Mouse (Mus musculus): Measurements from ENCODE around the gene St6galnac1.
"Not testable (repeated sequence)": the region's sequence is repeated elsewhere in the genome, so short reads cannot be mapped to it uniquely, and the experiment has no call there.

The St6galnac1 gene

DNA sequence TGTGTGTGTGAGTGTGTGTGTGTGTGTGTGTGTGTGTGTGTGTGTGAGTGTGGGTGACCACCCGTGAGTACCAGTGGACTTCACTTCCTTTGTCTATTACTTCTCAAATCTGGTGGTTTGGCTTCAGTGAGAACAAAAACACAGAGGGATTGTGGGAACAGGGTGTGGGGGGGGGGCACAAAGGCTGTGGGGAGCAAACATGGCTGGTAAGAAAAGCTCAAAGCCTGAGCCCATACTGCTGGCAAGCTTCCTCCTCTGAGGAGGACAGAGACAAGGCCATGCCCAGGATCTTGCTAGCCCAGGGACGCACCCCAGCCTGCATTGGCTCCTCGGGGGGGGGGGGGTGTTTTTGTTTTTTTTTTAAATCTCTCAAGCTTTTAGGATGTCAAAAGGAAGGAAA is 32.2 kb upstream of the St6galnac1 start:
- CTCF ChIA-PET, result interaction anchor here (0.5 to 0.7 kb wide), 6 partner anchors 147 to 1982 kb away, joined by 3 to 10 read pairs (median 4); no protein-coding TSS in a partner anchor

DNA sequence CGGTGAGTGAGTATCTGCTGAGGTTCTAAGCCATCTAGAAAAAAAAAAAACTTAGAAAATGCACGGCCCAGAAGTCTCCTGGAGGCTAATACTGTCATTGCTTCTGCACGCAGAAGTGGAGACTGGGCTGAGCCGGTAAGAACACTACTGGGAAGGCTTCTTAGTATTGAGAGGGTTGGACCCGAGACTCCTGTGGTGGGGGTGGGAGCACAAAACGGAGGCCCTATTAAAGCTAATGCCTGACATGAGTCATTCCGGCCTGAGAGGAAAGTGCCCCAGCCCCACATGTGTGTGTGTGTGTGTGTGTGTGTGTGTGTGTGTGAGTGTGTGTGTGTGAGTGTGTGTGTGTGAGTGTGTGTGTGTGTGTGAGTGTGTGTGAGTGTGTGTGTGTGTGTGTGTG is 31.8 kb upstream of the St6galnac1 start:
- CTCF ChIA-PET, result interaction anchor here (0.6 to 0.7 kb wide), 2 partner anchors 171 to 1982 kb away, joined by 7 read pairs; no protein-coding TSS in a partner anchor

DNA sequence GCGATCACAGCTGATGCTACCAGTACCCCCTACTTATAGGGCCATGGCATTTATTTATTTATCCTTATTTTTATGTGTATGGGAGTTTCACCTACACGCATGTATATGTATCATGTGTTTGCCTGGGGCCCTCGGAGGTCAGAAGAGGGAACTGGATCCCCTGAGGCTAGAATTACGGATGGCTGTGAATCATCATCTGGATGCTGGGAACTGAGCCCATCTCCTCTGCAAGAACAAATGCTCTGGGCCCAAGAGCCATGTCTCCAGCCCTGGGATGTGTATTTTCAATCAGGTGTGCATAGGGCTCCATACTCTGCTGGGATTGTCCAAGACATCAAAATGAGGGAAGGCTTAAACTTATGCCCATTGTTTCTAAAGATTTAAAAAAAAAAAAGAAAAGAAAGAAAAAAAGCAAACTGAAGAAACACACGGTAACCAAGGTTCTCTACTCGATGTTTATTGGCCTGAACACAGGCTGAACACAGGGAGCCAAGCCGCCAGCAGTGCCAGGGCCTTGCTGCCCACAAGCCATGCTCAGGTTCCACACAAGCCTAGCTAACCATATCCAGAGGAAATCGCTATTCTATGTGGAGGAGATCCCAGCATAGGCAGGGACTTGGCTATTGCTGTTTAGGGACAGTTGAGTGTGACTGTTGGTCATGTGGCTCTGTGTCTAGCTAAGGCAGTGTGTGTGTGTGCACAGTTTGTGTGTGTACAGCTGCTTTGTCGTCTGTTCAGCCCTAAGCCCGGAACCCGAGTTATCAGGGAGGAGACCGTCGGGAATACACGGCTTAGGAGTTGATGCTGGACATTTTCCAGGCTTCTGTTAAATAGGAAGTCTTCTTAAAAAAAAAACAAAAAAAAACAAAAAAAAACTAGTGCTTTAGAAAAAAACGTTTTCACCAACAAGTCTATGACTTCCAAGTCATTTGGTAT is 31.1 kb upstream of the St6galnac1 start:
- CTCF ChIA-PET, result interaction anchor here (0.6 kb wide), 1 partner anchor 170 kb away, joined by 7 read pairs; no protein-coding TSS in a partner anchor

DNA sequence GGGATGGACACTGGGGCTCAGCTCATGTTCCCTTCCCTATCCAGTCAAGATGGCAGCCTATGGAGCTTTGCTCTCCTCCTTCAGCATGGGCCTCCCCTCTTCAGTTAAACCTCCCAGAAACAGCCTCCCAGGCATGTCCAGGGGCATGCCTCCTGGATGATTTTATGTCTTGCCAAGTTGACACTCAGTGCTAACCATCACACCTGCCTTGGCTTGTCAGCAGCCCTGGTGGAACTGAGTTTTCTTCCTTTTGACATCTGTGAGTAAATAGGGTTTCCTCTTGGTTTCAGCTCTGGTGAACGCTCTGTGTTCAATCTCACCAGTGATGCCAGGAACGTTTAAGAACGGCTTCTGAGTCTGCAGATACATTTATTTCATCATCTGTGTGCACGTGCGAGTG is 27.4 kb upstream of the St6galnac1 start:
- CTCF ChIA-PET, result no interaction called here

DNA sequence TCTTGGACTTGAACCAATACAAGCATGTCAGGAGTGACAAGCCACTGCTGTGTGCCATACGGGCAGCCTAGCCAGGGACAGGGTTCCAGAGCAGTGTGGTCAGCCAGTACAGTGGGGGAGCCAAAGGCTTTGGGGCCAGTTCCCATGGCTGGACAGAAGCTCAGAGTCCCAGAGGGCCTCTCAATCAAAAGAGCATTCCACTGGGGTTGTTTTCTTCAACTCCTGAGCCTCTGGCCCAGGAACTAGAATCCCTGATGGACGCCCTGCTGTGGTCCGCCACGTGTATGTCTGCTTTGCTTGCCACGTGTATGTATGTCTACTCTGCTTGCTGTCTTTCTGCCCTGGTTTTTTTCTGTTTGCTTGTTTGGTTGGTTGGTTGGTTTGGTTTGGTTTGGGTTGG is 25.8 kb upstream of the St6galnac1 start:
- CTCF ChIA-PET, result interaction anchor here (0.8 kb wide), 1 partner anchor 218 kb away, joined by 7 read pairs; no protein-coding TSS in a partner anchor

DNA sequence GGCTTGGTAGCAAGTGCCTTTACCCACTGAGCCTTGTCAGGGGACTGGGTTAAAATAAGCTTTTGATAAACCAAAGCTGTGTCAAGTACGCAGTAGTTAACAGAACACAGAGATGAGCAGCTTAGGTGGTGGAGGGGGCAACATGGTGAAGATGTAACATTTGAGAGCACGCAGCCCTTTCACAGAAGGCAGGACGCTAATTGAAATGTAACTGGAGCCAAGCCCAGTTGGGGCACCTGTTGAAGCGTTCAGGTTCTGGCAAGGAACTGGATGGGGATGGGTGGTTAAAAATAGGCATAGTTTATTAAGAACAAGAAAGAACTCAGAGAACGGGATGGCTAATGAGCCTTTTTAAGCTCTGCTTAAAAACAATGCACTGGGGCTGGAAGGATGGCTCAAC is 24.1 kb upstream of the St6galnac1 start:
- CTCF ChIA-PET, result no interaction called here

DNA sequence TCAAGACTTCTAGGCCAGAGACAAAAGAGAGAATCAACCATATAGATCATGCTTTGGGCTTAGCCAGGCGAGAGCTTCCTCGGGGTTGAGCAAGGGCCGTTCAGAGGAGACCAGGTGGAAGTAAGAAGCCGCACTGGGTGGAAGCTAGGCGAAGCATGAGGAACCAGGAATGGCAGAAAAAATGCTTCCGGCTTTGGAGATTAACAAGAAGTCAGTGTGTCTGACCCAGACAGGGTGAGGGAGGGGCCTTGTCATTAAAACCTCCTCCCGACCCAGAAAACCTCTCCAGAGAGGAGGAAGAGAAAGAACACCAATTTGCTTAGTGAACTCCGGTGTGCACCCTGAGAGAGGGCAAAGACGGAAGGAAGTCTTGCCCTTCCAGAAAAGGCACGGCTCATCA is 8.9 kb upstream of the St6galnac1 start:
- CTCF ChIA-PET, result interaction anchor here (0.6 kb wide), 1 partner anchor 175 kb away, joined by 3 read pairs; no protein-coding TSS in a partner anchor

DNA sequence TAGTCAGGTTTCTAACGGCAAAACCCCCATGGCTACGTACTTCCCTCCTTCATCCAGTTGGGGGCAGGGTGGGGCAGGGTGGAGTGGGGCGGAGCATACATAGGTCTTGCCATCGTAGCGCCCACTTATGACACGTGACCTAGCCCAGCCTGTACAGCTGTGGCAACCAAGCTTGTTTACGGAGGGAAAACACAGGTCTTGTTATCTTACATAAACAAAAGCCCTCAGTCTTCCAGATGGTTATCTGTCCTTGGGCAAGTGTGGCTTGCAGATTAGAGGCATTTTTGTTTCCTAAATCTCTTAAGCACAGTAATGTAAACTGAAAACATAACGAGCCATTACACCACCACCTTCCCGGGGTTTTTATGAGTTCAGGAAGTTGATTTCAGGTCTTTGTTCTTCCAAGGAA is 7.4 kb upstream of the St6galnac1 start:
- CTCF ChIA-PET, result interaction anchor here (0.6 kb wide), 1 partner anchor 127 kb away, joined by 7 read pairs; no protein-coding TSS in a partner anchor

DNA sequence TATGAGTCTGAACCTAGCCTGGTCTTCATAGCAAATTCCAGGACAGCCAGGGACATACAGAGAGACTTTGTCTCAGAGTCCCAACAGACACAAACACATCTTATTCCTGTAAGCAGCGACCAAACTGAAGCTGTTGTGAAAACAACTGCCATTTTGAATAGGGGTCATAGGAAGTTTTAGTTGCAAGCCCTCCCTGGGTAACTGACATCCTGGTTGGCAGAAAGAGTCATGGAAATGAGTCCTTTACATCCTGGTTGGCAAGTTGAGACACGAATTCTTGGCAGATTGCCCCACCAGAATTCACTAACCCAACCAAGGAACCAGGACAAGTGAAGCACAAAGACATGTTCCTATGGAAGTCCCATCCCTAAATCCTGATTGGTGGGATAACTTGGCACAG is 2.1 kb downstream of the St6galnac1 start:
- CTCF ChIA-PET, result interaction anchor here (0.6 kb wide), 1 partner anchor 81 kb away, joined by 7 read pairs; no protein-coding TSS in a partner anchor

DNA sequence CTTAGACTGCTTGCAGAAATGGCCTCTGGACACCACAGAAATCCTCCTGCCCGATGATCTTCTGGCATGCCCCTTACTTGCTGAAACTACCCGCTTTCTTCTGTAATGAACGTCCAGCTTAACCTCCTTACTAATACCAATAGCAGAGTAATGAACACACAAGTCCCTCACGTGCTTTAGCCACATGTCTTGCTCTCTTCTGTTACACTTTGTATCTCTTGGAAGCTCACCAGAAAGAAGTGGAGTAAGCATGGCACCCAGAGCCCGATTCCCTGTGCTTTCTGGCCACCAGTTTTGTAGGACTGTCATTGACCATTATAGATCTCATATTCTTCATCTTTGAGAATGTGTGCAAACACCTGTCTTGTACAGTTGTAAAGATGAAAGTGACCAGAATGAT is 5.4 kb downstream of the St6galnac1 start:
- CTCF ChIA-PET, result no interaction called here

DNA sequence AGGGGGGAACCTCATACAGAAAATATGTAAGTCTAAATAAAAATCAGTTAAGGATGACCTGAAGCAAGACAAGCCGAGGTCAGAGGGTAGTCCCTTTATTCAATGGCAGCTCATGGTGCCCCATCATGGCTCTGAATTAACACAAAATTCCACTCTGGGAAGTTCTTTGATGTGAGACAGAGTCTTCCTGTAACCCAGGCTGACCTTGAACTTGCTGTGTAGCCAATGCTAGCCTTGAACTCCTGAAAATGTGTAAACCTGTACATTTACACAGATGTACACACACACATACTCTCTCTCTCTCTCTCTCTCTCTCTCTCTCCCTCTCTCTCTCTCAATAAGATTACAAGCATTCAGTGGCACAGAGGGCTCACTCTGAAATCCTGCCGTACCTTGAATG is 10.4 kb downstream of the St6galnac1 start:
- CTCF ChIA-PET, result no interaction called here

DNA sequence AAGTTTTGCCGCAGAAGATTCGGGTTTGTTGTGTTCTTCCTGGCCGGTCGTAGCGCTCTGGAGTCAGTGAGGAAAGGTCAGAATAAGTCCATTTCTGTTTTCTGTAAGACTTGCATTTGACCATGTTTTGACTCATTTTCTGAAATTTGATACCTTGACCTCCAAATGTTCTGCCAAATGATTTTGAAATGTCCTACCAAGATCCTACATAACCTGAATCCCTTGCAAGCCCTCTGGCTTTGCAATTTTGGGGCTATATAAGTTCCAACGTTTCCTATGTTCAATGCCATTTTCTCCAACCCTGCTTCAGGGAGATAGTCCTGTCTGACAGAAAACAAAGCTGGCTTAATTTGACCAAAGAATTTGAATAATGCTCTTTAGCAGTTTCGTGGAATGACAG is 11.0 kb downstream of the St6galnac1 start:
- CTCF ChIA-PET, result no interaction called here

DNA sequence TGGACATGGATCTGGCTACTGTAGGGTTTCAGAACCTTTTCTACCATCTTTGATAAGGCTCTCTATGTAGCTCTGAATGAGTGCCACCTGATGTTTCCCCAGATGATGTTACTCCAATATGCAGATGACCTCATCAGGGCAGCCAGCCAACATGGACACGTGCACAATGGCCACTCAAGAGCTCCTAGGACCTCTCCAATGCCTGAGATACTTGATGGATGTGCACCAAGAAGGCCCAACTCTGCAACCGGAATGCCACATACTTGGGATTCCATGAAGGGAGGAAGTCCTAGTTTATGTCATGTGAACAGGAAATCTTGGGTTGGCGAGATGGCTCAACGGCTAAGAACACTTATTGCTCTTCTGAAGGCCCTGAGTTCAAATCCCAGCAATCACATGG is 20.1 kb downstream of the St6galnac1 start:
- CTCF ChIA-PET, result no interaction called here

DNA sequence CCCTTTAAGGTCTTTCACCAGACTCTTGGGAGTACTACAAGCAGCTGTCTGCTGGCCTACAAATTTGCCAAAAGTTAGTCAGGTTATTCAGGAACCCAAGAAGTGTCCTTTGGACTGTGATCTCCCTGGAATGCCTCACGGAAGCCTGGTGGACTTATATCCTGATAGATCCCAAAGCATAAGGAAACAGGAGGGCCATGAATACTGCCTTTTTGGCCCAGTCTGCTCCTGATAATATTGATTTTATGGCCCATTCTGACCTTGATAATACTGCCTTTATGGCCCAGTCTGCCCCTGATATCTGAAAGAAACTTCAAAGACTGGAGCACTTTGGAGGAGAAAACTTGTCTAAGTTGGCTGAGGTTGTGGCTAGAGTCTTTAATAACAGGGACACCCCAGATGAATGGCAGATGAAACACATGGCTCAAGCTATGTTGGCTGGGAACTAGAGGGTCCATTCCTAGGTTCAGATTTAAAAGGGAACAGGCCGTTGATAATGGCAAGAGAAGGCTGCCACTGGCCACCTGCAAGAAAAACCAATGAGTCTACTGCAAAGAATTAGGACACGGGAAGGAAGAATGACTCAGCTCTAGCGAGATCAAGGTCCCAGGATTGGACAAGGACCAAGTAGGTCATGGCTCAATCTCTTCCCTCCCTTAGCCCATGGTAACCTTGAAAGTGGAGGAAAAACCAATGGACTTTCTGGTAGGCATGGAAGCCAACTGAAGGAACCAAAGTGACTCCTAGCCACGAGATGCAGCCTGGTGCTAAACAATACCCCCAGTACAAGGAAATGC is 21.4 kb downstream of the St6galnac1 start:
- CTCF ChIA-PET, result no interaction called here

DNA sequence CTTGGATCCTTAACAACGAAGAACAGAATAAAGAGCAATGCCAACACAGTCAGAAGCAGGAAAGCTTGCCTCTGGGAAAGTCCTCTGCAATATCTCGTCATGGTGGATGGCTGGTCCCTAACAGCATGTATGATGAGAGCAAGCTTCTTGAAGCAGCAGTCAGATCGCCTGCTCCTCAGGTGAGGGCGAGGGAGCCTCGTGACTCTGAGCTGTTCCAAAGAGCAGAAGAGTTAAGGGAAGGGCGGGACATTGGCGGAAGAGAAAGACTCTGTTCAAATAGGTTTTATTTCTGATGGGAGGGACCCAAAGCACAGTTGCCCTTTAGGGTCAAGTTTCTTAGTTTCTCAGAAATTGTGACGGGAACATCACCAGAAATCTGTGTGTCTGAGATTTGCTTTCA is 25.6 kb downstream of the St6galnac1 start:
- CTCF ChIA-PET, result no interaction called here

DNA sequence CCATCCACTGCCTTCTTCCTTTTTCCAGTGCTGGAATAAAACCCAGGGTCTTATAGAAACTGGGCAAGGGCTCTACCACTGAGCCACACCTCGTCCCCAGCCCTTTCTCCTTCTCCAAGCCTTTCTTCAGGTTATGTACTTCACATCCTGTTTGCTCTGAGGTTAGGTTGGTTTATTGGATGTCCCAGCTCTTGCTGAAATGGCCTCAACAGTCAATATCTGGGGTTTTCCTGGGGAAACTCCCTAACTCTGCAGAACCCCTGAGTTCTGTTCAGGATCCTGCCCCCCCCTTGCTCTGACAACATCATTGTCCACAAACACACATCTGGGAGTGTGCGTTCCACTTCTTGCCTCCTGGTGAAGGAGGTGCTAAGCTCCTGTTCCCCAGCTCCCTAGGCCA is 26.6 kb downstream of the St6galnac1 start:
- CTCF ChIA-PET, result not testable (repeated sequence)

DNA sequence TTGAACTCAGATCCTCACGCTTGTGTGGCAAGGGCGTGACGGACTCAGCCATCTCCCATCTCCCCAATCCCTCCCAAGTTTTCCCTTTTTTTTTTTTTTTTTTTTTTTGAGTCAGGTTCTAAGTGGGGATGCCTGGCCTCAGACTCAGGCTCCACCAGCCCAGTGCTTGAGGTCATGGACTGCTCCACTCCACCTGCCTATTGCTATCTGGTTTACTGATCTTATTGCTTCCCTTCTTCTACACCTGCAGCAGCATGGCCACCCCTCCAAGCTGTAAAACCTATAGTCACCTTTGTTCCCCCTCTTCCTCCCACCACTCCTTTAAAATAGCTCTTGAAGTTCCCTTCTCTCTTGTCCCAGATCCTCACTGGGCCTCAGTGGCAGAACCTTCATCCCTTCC is 28.5 kb downstream of the St6galnac1 start:
- CTCF ChIA-PET, result interaction anchor here (0.7 kb wide), 1 partner anchor 10 kb away, joined by 8 read pairs; no protein-coding TSS in a partner anchor

DNA sequence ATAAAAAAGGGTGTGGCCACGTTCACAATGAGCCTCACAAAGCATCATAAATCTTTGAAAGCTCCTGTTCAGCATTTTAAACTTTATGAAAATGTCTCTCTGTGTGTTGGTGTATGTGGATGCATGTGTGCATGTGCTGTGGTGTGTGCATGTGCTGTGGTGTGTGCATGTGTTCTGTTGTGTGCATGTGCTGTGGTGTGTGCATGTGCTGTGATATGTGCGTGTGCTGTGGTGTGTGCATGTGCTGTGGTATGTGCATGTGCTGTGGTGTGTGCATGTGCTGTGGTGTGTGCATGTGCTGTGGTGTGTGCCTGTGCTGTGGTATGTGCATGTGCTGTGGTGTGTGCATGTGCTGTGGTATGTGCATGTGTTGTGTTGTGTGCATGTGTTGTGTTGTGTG is 29.9 kb downstream of the St6galnac1 start:
- CTCF ChIA-PET, result not testable (repeated sequence)

DNA sequence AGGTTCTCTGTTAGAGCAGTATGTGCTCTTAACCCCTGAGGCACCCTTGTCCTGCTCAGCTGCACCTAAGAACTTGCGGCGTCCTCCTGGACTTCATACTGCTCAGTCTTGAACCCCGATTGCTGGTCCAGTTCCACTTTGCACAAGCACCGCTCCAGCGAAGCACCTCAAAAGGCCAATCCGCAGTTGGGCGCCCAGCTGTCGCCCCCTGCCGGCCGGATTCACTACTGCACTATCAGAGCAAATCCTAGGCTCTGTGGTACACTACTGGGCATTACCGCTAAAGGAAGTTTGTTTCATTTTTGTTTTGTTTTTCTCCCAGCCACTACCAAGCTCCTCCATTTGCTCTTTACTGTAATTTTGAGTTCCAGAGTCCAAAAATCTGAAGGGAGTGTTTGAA is 36.9 kb downstream of the St6galnac1 start:
- CTCF ChIA-PET, result no interaction called here

DNA sequence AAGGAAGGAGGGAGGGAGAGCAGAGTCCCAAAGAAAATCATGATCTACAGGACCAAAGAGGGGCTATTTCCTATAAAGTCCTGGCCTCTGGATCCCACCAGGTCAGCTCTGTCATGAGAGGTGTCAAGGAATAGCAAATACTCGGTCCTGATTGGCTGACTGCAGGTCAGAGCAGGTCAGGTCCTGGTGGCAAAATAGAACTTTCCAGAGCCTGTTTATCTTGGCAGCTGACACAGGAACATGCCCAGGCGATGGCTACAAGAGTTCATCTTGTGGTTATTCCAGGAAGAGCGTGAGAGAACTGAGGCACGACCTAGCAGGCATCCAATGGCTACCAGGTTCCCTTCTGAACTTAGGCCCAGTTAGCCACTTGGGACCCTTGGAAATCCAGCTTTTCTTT is 42.8 kb downstream of the St6galnac1 start:
- CTCF ChIA-PET, result no interaction called here

DNA sequence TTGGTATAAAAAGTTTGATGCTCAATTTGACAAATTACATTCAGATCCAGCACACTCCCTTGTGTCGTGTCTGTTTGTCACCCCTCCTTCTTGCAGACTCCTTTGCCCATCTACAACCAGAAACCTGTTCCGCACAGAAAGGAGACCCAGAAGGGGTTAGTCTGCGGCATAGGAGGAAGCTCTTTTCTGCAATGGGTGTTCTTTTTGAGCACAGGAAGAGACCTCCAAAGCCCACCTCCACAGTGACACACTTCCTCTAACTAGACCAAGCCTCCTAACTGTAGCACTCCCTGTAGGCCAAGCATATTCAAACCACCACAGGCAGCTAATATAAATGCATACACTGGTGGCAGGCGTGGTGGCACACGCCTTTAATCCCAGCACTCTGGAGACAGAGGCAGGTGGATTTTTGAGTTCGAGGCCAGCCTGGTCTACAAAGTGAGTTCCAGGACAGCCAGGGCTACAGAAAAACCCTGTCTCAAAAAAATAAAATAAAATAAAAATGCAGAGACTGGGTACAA is 44.2 kb downstream of the St6galnac1 start:
- CTCF ChIA-PET, result not testable (repeated sequence)

Measured in spleen, embryonic (tissue).